Mouse (Mus musculus): ENCODE measurements at regions not wholly inside any gene's neighbourhood (a gene's known extent, or its start where the extent isn't known, plus 50 kb on each side); places are given as distances from the start of the nearest gene placed in this dataset.

- Histone ChIP-seq H3K9ac (ENCODE audit: low read depth, low read length) (no peak overlapping the region), H3K27ac (ENCODE audit: low read depth, low read length) (no peak overlapping the region), H3K4me2 (replicated peaks; ENCODE audit: low read depth, low read length) (no peak overlapping the region), H3K4me3 (ENCODE audit: low read depth, low read length) (no peak overlapping the region), H3K9me3 (ENCODE audit: control insufficient read depth, low read length) (no peaks in the 10 kb centered on the region), H3K27me3 (ENCODE audit: control insufficient read depth, insufficient read depth, low read length) (no peaks in the 10 kb centered on the region), H3K36me3 (ENCODE audit: control insufficient read depth, insufficient read depth, low read length) (no peaks in the 10 kb centered on the region), H3K4me1 (replicated peaks; ENCODE audit: control insufficient read depth, insufficient read depth, low read length) (no peaks in the 10 kb centered on the region)
- WGBS = 76% methylated on average over 3 of the region's 3 CpGs
- ATAC-seq (ENCODE audit: low FRiP score) (no peak), DNase-seq (ENCODE audit: low spot score) (no peak)
Observed at GRCm38 (mm10) chr1:106483008-106483407, 231.1 kb downstream of the Bcl2 start.

GRCm38 (mm10) chr1:106477670-106478355 is 236.3 kb downstream of the Bcl2 start:
- DNase-seq (ENCODE audit: low spot score) (no peak), ATAC-seq (ENCODE audit: low FRiP score) (0 out of 2 replicates have a peak, but pooled peaks have one; percentile 33)
- H3K27ac ChIP-seq (ENCODE audit: low read depth, low read length) = no peak overlapping the region
- H3K36me3 ChIP-seq (ENCODE audit: control insufficient read depth, insufficient read depth, low read length) = no peaks in the 10 kb centered on the region
- H3K9ac ChIP-seq (ENCODE audit: low read depth, low read length) = no peak overlapping the region
- H3K9me3 ChIP-seq (ENCODE audit: control insufficient read depth, low read length) = no peaks in the 10 kb centered on the region
- WGBS = 79% methylated on average over 7 of the region's 7 CpGs
- no peak overlapping the region for H3K4me2 ChIP-seq (replicated peaks; ENCODE audit: low read depth, low read length)
- no peaks in the 10 kb centered on the region for H3K4me1 ChIP-seq (replicated peaks; ENCODE audit: control insufficient read depth, insufficient read depth, low read length)
- H3K27me3 ChIP-seq (ENCODE audit: control insufficient read depth, insufficient read depth, low read length) = no peaks in the 10 kb centered on the region
- H3K4me3 ChIP-seq (ENCODE audit: low read depth, low read length) = no peak overlapping the region

- ATAC-seq (ENCODE audit: low FRiP score) (no peak), DNase-seq (ENCODE audit: low spot score) (no peak)
- H3K27ac ChIP-seq (ENCODE audit: low read depth, low read length) = no peak overlapping the region
- H3K4me3 ChIP-seq (ENCODE audit: low read depth, low read length) = no peak overlapping the region
- no peak overlapping the region for H3K9ac ChIP-seq (ENCODE audit: low read depth, low read length)
- no peaks in the 10 kb centered on the region for H3K4me1 ChIP-seq (replicated peaks; ENCODE audit: control insufficient read depth, insufficient read depth, low read length)
- no peaks in the 10 kb centered on the region for H3K9me3 ChIP-seq (ENCODE audit: control insufficient read depth, low read length)
- no peak overlapping the region for H3K4me2 ChIP-seq (replicated peaks; ENCODE audit: low read depth, low read length)
- 89% methylated on average over 9 of the region's 9 CpGs for WGBS
- H3K36me3 ChIP-seq (ENCODE audit: control insufficient read depth, insufficient read depth, low read length) = no peaks in the 10 kb centered on the region
- H3K27me3 ChIP-seq (ENCODE audit: control insufficient read depth, insufficient read depth, low read length) = no peaks in the 10 kb centered on the region
Observed at GRCm38 (mm10) chr1:106468021-106468420, 246.1 kb downstream of the Bcl2 start.

- no peaks in the 10 kb centered on the region for H3K9me3 ChIP-seq (ENCODE audit: control insufficient read depth, low read length)
- no peaks in the 10 kb centered on the region for H3K27me3 ChIP-seq (ENCODE audit: control insufficient read depth, insufficient read depth, low read length)
- WGBS = 92% methylated on average over 4 of the region's 4 CpGs
- no peak overlapping the region for H3K27ac ChIP-seq (ENCODE audit: low read depth, low read length)
- no peaks in the 10 kb centered on the region for H3K36me3 ChIP-seq (ENCODE audit: control insufficient read depth, insufficient read depth, low read length)
- no peak overlapping the region for H3K4me2 ChIP-seq (replicated peaks; ENCODE audit: low read depth, low read length)
- H3K9ac ChIP-seq (ENCODE audit: low read depth, low read length) = no peak overlapping the region
- H3K4me3 ChIP-seq (ENCODE audit: low read depth, low read length) = no peak overlapping the region
- no peak for ATAC-seq (ENCODE audit: low FRiP score)
- DNase-seq (ENCODE audit: low spot score) = no peak
- H3K4me1 ChIP-seq (replicated peaks; ENCODE audit: control insufficient read depth, insufficient read depth, low read length) = no peaks in the 10 kb centered on the region
Observed at GRCm38 (mm10) chr1:106466644-106467043, 247.4 kb downstream of the Bcl2 start.

- H3K36me3 ChIP-seq (ENCODE audit: control insufficient read depth, insufficient read depth, low read length) = no peaks in the 10 kb centered on the region
- H3K9ac ChIP-seq (ENCODE audit: low read depth, low read length) = no peak overlapping the region
- WGBS = 55% methylated on average over 8 of the region's 8 CpGs
- H3K4me1 ChIP-seq (replicated peaks; ENCODE audit: control insufficient read depth, insufficient read depth, low read length) = no peaks in the 10 kb centered on the region
- no peak overlapping the region for H3K27ac ChIP-seq (ENCODE audit: low read depth, low read length)
- H3K27me3 ChIP-seq (ENCODE audit: control insufficient read depth, insufficient read depth, low read length) = no peaks in the 10 kb centered on the region
- no peaks in the 10 kb centered on the region for H3K9me3 ChIP-seq (ENCODE audit: control insufficient read depth, low read length)
- DNase-seq (ENCODE audit: low spot score) (no peak), ATAC-seq (ENCODE audit: low FRiP score) (peak; percentile 56)
- H3K4me3 ChIP-seq (ENCODE audit: low read depth, low read length) = no peak overlapping the region
- H3K4me2 ChIP-seq (replicated peaks; ENCODE audit: low read depth, low read length) = no peak overlapping the region
Observed at GRCm38 (mm10) chr1:106465977-106466302, 248.1 kb downstream of the Bcl2 start.

- no peaks in the 10 kb centered on the region for H3K4me1 ChIP-seq (replicated peaks; ENCODE audit: control insufficient read depth, insufficient read depth, low read length)
- no peaks in the 10 kb centered on the region for H3K36me3 ChIP-seq (ENCODE audit: control insufficient read depth, insufficient read depth, low read length)
- DNase-seq (ENCODE audit: low spot score) (no peak), ATAC-seq (ENCODE audit: low FRiP score) (no peak)
- 77% methylated on average over 4 of the region's 4 CpGs for WGBS
- no peak overlapping the region for H3K27ac ChIP-seq (ENCODE audit: low read depth, low read length)
- no peak overlapping the region for H3K4me2 ChIP-seq (replicated peaks; ENCODE audit: low read depth, low read length)
- no peaks in the 10 kb centered on the region for H3K27me3 ChIP-seq (ENCODE audit: control insufficient read depth, insufficient read depth, low read length)
- no peak overlapping the region for H3K4me3 ChIP-seq (ENCODE audit: low read depth, low read length)
- H3K9ac ChIP-seq (ENCODE audit: low read depth, low read length) = no peak overlapping the region
- H3K9me3 ChIP-seq (ENCODE audit: control insufficient read depth, low read length) = no peaks in the 10 kb centered on the region
Observed at GRCm38 (mm10) chr1:106465243-106465976, 248.7 kb downstream of the Bcl2 start.

GRCm38 (mm10) chr1:106464726-106465125 is 249.3 kb downstream of the Bcl2 start:
- Histone ChIP-seq H3K9ac (ENCODE audit: low read depth, low read length) (no peak overlapping the region), H3K4me3 (ENCODE audit: low read depth, low read length) (no peak overlapping the region), H3K36me3 (ENCODE audit: control insufficient read depth, insufficient read depth, low read length) (no peaks in the 10 kb centered on the region), H3K9me3 (ENCODE audit: control insufficient read depth, low read length) (no peaks in the 10 kb centered on the region), H3K4me2 (replicated peaks; ENCODE audit: low read depth, low read length) (no peak overlapping the region), H3K27ac (ENCODE audit: low read depth, low read length) (no peak overlapping the region), H3K4me1 (replicated peaks; ENCODE audit: control insufficient read depth, insufficient read depth, low read length) (no peaks in the 10 kb centered on the region), H3K27me3 (ENCODE audit: control insufficient read depth, insufficient read depth, low read length) (no peaks in the 10 kb centered on the region)
- DNase-seq (ENCODE audit: low spot score) = peak; percentile 5
- ATAC-seq (ENCODE audit: low FRiP score) = no peak
- WGBS = 29% methylated on average over 2 of the region's 2 CpGs

- Histone ChIP-seq H3K27ac (ENCODE audit: low read depth, low read length) (no peak overlapping the region), H3K36me3 (ENCODE audit: control insufficient read depth, insufficient read depth, low read length) (no peaks in the 10 kb centered on the region), H3K4me1 (replicated peaks; ENCODE audit: control insufficient read depth, insufficient read depth, low read length) (no peaks in the 10 kb centered on the region), H3K27me3 (ENCODE audit: control insufficient read depth, insufficient read depth, low read length) (no peaks in the 10 kb centered on the region), H3K9ac (ENCODE audit: low read depth, low read length) (no peak overlapping the region), H3K9me3 (ENCODE audit: control insufficient read depth, low read length) (no peaks in the 10 kb centered on the region), H3K4me3 (ENCODE audit: low read depth, low read length) (no peak overlapping the region), H3K4me2 (replicated peaks; ENCODE audit: low read depth, low read length) (no peak overlapping the region)
- no peak for DNase-seq (ENCODE audit: low spot score)
- no peak for ATAC-seq (ENCODE audit: low FRiP score)
Observed at GRCm38 (mm10) chr1:106462595-106462994, 251.5 kb downstream of the Bcl2 start.

- 85% methylated on average over 1 of the region's 1 CpGs for WGBS
- no peak overlapping the region for H3K9ac ChIP-seq (ENCODE audit: low read depth, low read length)
- no peak overlapping the region for H3K4me2 ChIP-seq (replicated peaks; ENCODE audit: low read depth, low read length)
- DNase-seq (ENCODE audit: low spot score) = no peak
- no peaks in the 10 kb centered on the region for H3K9me3 ChIP-seq (ENCODE audit: control insufficient read depth, low read length)
- ATAC-seq (ENCODE audit: low FRiP score) = no peak
- H3K27me3 ChIP-seq (ENCODE audit: control insufficient read depth, insufficient read depth, low read length) = no peaks in the 10 kb centered on the region
- no peak overlapping the region for H3K27ac ChIP-seq (ENCODE audit: low read depth, low read length)
- no peaks in the 10 kb centered on the region for H3K4me1 ChIP-seq (replicated peaks; ENCODE audit: control insufficient read depth, insufficient read depth, low read length)
- H3K4me3 ChIP-seq (ENCODE audit: low read depth, low read length) = no peak overlapping the region
- no peaks in the 10 kb centered on the region for H3K36me3 ChIP-seq (ENCODE audit: control insufficient read depth, insufficient read depth, low read length)
Observed at GRCm38 (mm10) chr1:106462112-106462511, 252.0 kb downstream of the Bcl2 start.

All from hindbrain, embryonic 11.5 days (tissue).